Mouse (Mus musculus) mesoderm, embryonic 11.5 days (tissue): ENCODE measurements around the gene Rnf151.
"Not testable (repeated sequence)": the region's sequence is repeated elsewhere in the genome, so short reads cannot be mapped to it uniquely, and the experiment has no call there.

Experiments
- DNase-seq: peaks from one replicate; pipeline ENCODE4 v3.0.0-alpha.2; 2012; ENCODE audit warnings: low read depth, low spot score

Rnf151 gene

DNA sequence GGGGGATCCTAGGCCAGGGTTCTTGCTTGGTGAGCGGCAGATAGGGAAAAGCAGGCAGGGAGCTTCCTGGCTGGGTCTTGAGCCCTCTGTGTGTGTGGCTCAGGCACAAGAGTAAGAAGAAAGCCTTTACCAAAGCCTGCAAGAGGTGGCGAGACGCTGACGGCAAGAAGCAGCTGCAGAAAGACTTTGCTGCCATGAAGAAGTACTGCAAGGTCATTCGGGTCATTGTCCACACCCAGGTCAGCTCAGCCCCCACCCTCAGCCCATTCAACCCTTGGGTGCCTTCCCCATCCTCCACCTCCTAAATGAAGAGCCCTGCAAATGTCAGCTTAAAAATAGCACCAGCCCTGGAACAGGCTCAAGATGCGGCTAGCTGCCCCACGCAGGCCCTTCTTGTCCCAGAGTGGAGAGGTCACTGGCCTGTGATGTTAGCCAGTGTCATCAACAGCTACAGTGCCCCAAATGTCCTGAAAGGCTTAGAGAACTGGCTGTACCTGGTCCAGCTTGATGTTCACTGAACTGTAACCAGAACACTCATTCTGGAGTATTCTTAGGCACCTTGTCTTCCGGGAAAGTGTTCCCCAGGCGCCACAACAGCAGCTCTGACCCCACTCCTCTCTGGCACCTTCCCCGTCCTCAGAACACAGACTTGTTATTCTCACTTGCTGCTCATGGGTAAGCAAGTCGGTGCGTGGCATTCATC, 14.5 kb upstream of the Rnf151 start:
- no peak for DNase-seq

DNA sequence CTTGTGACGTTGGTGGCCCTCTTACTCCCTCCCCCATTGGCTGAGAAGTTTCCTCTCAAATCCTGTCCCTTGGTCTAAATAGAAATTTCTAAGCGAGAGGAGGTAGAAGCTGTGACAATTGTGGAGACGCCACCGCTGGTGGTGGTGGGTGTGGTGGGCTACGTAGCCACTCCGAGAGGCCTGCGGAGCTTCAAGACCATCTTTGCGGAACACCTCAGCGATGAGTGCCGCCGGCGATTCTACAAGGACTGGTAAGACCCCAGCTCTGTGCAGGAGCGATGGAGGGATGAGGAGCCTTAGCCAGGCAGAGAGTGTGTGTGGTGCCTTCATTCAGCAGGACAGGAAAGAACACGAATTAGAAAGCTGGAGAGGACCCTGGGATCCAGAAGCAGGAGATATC, 12.9 kb upstream of the Rnf151 start:
- no peak for DNase-seq

- DNase-seq: no peak
Observed at GRCm38 (mm10) chr17:24729067-24729466, 11.2 kb upstream of the Rnf151 start.

- no peak for DNase-seq
Observed at GRCm38 (mm10) chr17:24728184-24728583, 10.3 kb upstream of the Rnf151 start.

GRCm38 (mm10) chr17:24727618-24728017, 9.8 kb upstream of the Rnf151 start, which contains the start of gene Rpl3l:
Gene Rpl3l (plus strand): TSS chr17:24727820.
- no peak for DNase-seq

- no peak for DNase-seq
Observed at GRCm38 (mm10) chr17:24725637-24726390, 8.0 kb upstream of the Rnf151 start.

DNA sequence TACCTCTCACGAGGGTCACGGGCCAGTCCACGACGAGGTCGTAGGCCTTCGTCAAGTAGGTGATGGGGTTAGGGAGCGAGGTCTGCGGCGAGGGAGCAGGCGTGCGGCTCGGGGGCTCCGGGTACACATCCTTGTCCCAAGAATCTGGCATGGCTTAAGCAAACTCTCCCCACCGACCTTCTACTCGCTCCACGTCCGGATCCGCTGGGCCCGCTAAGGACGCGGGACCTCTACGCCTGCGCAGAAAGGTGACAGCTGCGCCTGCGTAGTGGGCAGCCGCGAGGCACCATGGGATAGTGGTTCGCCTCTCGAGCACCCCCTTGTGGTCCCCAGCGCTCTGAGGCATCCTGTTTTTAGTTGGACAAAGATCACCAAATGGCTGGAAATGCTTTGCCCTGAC, 6.3 kb upstream of the Rnf151 start, which contains the start of gene Ndufb10:
Ndufb10 (minus strand) TSS at position 295 of the 400 bp plus-strand sequence.
- peak; percentile 97 for DNase-seq

DNA sequence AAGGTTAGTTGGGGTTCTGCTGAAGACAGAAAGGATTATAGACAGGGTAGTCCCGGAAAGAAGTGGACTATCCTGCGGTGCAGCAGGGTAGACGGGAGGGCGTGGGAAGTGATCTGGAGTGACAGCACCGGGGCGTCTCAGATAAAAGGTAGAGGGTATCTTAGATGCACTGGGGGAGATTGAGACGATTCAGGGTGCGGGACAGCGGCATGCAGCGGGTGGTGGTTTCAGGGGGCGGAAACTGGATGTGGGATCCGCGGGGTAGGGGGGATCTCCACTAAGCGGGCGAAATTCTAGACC, 6.0 kb upstream of the Rnf151 start:
- DNase-seq: no peak

DNA sequence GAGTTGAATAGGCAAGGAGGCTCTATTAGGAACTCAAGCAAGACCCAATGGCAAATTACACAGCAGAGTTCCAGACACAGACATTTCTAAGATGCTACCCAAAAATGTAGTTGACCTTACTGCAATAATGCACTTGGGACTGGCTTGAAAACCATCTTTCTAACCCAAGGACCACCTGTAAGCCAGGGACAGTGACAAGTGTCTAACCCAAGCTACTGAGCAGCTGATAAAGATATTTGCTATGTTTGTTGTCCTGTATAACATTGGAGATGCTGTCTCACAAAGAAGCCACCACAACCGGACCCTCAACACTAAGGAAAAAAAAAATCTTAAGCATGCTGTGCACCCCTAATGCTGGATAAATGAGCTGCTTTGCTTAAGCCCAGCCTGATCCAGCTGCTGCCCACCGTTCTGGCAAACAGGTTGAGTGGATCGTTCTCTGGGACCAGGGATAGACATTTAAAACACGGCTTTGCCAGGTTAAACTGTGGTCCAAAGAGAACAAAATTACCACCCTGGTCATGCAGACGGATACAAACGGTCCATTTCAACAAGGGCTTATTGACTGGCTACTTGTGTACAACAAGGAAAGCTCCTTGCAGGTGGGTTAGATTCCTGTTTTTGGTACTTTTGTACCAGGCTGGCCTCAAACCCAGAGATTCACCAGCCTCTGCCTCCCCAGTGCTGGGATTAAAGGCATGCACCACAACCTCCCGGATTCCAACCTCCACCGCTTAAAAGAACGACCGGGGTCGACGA, 5.4 kb upstream of the Rnf151 start:
- no peak for DNase-seq

DNA sequence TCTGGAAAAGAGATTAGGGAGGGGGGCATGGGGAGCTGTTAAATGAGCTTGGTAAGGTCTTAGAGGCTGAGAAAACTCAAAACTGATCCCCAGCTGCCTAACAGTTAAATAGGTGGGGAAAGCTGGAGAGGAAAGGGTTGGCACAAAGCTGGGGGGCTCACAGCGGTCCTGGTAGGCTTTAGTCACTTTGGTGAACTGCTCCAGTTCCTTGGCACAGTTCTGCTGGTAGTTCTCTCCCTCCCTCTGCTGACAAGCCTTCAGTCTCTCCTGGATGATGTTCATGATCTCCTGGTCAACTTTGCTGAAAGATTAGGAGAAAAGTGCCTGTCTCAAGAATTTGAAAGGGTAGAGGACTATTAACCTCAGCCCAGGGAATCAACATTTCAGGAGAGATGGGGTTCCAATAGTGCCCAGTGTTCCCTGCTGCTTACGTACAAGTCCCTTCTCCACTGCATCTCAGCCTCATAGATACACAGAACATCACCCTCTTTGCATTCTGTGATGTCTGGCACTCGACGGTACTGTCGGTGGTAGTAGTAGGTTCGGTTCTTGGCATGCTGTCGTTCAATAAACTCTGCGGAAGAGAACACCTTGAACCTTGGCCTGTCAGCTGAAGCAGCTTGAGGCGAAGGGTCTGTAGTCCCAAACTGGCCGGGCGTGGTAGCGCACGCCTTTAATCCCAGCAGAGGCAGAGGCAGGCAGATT, 4.5 kb upstream of the Rnf151 start:
- DNase-seq: no peak

GRCm38 (mm10) chr17:24721383-24721955, 3.6 kb upstream of the Rnf151 start:
- DNase-seq: not testable (repeated sequence)

DNA sequence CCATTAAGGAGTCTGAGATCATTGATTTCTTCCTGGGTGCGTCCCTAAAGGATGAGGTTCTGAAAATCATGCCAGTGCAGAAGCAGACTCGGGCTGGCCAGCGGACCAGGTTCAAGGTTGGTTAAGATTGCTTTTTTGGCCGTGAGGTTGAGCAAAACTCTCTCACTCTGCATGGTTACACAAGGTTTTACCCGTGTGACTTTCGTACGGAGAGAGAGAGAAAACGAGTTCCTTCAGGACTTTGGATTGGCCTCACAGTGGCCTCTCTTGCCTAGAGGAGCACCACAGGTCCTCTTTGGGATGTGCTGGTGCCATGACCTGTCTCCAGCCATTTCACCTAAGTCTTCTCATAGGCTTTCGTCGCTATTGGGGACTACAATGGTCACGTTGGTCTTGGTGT, 2.8 kb upstream of the Rnf151 start:
- DNase-seq: not testable (repeated sequence)

DNA sequence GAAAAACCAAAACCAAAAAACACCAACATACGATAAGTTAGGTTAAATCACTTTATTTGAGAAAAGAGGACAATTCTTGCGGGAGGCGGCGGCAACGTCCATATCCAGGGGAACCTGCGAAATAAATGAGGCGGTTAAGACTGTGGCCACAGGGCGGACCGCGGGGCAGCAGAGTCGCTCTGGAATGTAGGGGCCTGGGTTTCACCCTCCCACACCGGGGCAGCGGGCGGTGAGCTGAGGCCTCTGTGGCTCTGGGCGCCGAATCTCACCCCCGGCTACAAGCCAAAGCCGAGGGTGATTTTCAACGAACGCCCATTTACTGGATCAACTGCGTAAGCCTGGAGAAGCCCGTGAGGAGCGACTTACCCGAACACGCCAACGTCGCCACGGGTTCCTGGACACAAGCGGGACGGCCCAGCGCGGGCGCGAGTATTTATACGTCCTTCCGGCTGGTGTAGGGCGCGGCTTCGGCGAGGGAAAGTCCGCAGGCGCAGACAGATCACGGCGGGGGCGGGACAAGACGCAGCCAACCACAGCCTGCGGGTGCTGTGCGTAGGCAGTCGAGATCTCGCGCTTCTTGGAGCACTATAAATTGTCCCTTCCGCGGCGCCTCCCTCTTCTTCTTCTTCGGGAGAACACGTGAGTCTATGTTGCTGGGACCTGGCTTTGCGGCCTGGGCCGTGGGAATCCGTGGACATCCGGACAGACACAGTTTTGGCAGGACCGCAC, 1.8 kb upstream of the Rnf151 start:
- peak; percentile 99 for DNase-seq

DNA sequence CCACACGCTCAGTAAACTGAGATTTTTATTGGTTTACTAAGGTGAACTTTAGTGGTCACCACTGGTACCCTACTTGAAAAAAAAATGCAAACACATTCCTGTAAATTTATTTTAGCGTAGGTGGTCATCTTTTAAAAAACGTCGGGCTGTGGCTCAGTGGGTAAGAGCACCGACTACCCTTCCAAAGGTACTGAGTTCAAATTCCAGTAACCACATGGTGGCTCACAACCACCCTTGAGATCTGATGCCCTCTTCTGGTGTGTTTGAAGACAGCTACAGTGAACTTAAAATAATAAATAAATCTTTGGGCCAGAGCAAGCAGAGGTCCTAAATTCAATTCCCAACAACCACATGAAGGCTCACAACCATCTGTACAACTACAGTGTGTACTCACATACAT, 1.1 kb upstream of the Rnf151 start:
- DNase-seq: not testable (repeated sequence)

DNA sequence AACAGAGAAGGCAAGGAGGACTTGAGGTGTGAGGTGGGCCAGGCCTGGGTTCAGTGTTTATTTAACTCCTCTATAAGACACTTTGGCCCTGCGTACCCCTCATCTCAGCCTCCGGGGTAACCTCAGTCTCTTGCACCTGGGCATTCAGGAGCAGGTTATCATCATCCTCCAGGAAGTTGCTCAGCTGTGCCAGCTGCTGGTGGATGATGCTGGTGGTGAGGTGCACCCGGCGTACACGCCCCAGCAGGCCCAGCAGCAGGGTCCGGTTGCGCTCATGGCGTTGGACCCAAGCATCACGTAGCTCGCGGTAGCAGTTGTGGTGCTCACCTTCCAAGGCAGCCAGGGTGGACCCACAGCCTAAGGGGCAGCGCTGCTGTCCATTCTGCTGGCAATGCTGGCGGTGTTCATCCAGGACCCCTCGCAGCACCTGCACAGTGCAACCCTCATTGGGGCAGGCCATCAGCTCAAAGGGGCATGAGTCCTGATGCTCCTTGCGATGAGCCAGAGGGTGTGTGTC, 1.6 kb downstream of the Rnf151 start:
- DNase-seq: no peak

- DNase-seq: no peak
Observed at GRCm38 (mm10) chr17:24715556-24715955, 2.3 kb downstream of the Rnf151 start.

GRCm38 (mm10) chr17:24708646-24709045, 9.2 kb downstream of the Rnf151 start:
- no peak for DNase-seq

- DNase-seq: no peak
Observed at GRCm38 (mm10) chr17:24707801-24708425, 9.9 kb downstream of the Rnf151 start.

GRCm38 (mm10) chr17:24706982-24707800, 10.7 kb downstream of the Rnf151 start, which contains the start of gene Tbl3:
Gene Tbl3 (minus strand): TSS chr17:24707660.
- peak; percentile 94 for DNase-seq
